Mouse (Mus musculus) ES-E14 (cell line): ENCODE measurements at regions not wholly inside any gene's neighbourhood (a gene's known extent, or its start where the extent isn't known, plus 50 kb on each side); places are given as distances from the start of the nearest gene placed in this dataset.

ENCODE experiments used
- DNase-seq: peaks from one replicate; pipeline ENCODE4 v3.0.0-alpha.2; 2013; ENCODE audit warnings: low read depth, low spot score
- H3K27ac ChIP-seq: 2 replicates; pipeline ENCODE4 v1.5.1; 2012; ENCODE audit warnings: low read depth, mild to moderate bottlenecking, low read length, moderate library complexity, mixed read lengths; ENCODE audit not compliant: poor library complexity, insufficient read depth, severe bottlenecking
- H3K36me3 ChIP-seq: 2 replicates; pipeline ENCODE4 v1.6.1; 2012; ENCODE audit warnings: mild to moderate bottlenecking, low read length, moderate library complexity, mixed read lengths; ENCODE audit not compliant: control insufficient read depth, poor library complexity, insufficient read depth, severe bottlenecking
- H3K4me1 ChIP-seq, 2 experiments: fragments of 150-350 bp in 1 of 2; sonication (generic) in 1 of 2; 2 replicates each; pipeline ENCODE4 v1.6.1; 2012; ENCODE audit warnings: low read length in 2 of 2, mild to moderate bottlenecking in 1 of 2, mixed read lengths in 1 of 2; ENCODE audit not compliant: control insufficient read depth in 2 of 2, insufficient read depth in 2 of 2, poor library complexity in 1 of 2
- H3K4me3 ChIP-seq, 2 experiments: fragments of 150-350 bp in 1 of 2; sonication (generic) in 1 of 2; 2 replicates each; pipeline ENCODE4 v1.5.1; 2012; ENCODE audit warnings: low read length in 2 of 2, low read depth in 1 of 2, mild to moderate bottlenecking in 1 of 2, mixed read lengths in 1 of 2; ENCODE audit not compliant: insufficient read depth in 1 of 2, poor library complexity in 1 of 2, severe bottlenecking in 1 of 2
- H3K9ac ChIP-seq: 2 replicates; pipeline ENCODE4 v1.6.1; 2012; ENCODE audit warnings: low read depth, mild to moderate bottlenecking, low read length, mixed read lengths; ENCODE audit not compliant: poor library complexity, insufficient read depth, severe bottlenecking
- H3K9me3 ChIP-seq: fragments of 150-350 bp; sonication (generic); 2 replicates; pipeline ENCODE4 v1.6.1; 2012; ENCODE audit warnings: low read depth, mild to moderate bottlenecking, low read length; ENCODE audit not compliant: control insufficient read depth, insufficient read depth
- CHD2 ChIP-seq: IDR thresholded peaks from 2 replicates; pipeline ENCODE4 v1.6.1; 2014; ENCODE audit warnings: mild to moderate bottlenecking, low read depth, low read length, inconsistent platforms
- HCFC1 ChIP-seq: IDR thresholded peaks from 2 replicates; pipeline ENCODE4 v1.6.1; 2012; ENCODE audit warnings: low read length, inconsistent platforms, borderline replicate concordance; ENCODE audit not compliant: insufficient read depth
- MAFK ChIP-seq: IDR thresholded peaks from 2 replicates; pipeline ENCODE4 v1.6.1; 2014; ENCODE audit warnings: mild to moderate bottlenecking, low read depth, low read length, inconsistent platforms; ENCODE audit not compliant: insufficient read depth
- ZC3H11A ChIP-seq: IDR thresholded peaks from 2 replicates; pipeline ENCODE4 v1.6.1; 2012; ENCODE audit warnings: low read depth, mild to moderate bottlenecking, inconsistent platforms, low read length, borderline replicate concordance
- ZNF384 ChIP-seq: IDR thresholded peaks from 2 replicates; pipeline ENCODE4 v1.6.1; 2012; ENCODE audit warnings: low read depth, low read length, inconsistent platforms
- in situ Hi-C, 2 experiments: fragments of 600-800 bp; cut with MboI; formaldehyde crosslinking; loops; one replicate each; pipeline ENCODE4 v1.15.1; 2025; ENCODE audit warnings: low sequenced_read_pairs in 2 of 2, inconsistent platforms in 1 of 2; ENCODE audit not compliant: unreplicated experiment in 2 of 2

DNA sequence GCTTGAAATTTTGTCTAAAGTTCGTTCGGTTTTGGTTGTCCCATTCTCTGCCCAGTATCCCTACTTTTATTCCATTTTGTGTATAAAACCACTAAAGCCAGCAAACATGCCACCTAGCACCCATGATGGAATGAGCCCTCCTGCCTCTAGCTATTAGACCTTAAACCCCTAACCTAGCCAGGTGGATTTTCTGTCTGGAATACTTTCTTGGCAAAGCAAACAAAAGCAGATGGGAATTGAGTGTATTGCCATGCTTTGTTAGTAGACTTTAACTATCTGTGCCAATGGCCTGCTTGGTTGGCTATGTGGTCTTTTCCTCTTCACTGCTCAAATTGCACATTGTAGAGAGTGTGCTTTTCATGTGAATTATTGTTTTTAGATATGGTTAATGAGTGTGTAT lies 197.7 kb downstream of the Cst10 start:
- no peaks in the 10 kb centered on the region for H3K36me3 ChIP-seq
- in situ Hi-C loops: no loop called here
- H3K4me3 ChIP-seq: no peak overlapping the region
- no peak for TF ChIP-seq ZC3H11A
- no peak for TF ChIP-seq HCFC1
- TF ChIP-seq MAFK: no peak
- no peak for TF ChIP-seq CHD2
- TF ChIP-seq ZNF384: no peak
- no peaks in the 10 kb centered on the region for H3K9me3 ChIP-seq
- H3K4me1 ChIP-seq: no peaks in the 10 kb centered on the region
- H3K9ac ChIP-seq: no peak overlapping the region
- no peak for DNase-seq
- no peak overlapping the region for H3K27ac ChIP-seq

DNA sequence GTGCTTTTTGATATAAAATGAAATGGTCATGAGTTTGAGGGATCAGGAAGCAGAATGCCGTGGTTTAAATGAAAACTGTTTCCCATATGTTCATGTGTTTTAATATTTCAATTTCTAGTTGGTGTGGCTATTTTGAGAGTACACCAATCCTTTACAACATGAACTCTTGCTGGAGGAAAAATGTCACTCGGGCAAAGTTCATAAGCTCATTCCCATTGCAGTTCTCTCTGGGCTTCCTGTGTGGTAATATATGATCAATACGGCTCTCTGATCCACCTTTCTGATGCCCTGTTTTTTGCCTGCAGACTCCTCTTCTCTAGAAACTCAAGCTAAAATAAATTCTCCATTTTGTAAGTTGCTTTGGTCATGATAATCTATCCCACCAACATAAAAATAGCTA lies 208.5 kb downstream of the Cst10 start:
- Histone ChIP-seq H3K36me3 (no peaks in the 10 kb centered on the region), H3K9ac (no peak overlapping the region), H3K27ac (no peak overlapping the region), H3K9me3 (no peaks in the 10 kb centered on the region), H3K4me3 (no peak overlapping the region), H3K4me1 (no peaks in the 10 kb centered on the region)
- no peak for DNase-seq
- TF ChIP-seq ZNF384 (no peak), CHD2 (no peak), HCFC1 (no peak), ZC3H11A (no peak), MAFK (no peak)
- in situ Hi-C loops: no loop called here

DNA sequence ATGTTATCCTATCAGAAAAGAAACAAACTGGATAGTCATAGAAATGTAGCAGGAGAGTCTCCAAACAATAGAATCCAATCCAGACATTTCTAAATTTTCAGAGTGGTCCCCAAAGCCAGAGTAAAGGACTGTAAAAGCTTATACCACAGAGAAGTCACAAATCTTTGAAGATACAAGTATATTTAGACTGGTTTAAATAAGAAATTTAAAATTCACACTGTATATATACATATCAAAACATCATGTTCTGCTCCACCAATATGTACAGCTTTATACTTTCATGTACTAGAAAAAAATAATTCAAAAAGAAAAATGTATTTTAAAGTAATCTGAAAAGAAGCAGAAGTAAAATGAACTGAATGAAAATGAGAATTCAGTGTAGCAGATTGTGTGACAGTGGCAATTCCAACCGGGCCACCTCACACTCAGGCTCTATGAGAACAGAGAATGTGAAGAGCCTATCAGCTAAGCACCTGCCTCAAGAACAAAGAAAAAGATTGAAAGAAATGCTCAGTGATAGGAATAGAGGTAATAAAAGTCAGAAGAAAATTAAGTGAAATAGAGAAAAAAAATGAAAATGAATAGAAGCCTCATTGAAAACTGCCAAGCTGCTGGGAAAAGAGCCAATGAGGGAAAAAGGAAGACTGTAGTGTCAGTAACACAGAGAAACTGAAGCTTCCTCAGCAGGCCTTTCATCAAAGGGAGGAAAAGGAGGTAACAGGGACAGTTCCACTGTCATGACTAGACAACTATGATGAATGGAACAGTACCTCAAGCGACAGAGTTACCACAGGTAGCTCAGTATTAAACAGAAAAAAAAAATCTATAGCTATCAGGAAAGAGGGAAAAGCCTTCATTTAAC lies 209.5 kb downstream of the Cst10 start:
- Histone ChIP-seq H3K9me3 (no peaks in the 10 kb centered on the region), H3K36me3 (no peaks in the 10 kb centered on the region), H3K27ac (no peak overlapping the region), H3K4me1 (no peaks in the 10 kb centered on the region), H3K9ac (no peak overlapping the region), H3K4me3 (no peak overlapping the region)
- TF ChIP-seq CHD2 (no peak), ZC3H11A (no peak), ZNF384 (no peak), MAFK (no peak), HCFC1 (no peak)
- DNase-seq: no peak
- in situ Hi-C loops: no loop called here

DNA sequence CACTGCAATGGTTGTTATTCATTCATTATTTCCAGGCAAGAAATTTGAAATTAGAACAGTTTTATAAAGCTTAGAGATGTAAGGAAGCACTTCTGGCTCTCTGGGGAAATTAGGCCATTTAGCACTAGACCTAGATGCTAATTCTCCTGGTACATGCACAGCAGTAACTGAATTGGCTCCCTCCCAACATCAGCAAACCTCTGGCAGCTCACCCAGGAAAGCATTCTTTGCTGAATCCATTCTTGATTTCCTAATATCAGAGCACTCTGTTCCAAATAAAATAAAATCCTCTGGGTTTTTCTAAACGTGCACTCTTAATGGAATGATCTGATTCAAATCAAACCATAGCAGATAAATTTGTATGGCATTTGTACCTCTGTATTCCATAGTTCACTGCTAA lies 203.4 kb upstream of the Syndig1 start:
- DNase-seq: no peak
- H3K4me3 ChIP-seq: no peak overlapping the region
- in situ Hi-C loops: no loop called here
- no peaks in the 10 kb centered on the region for H3K9me3 ChIP-seq
- H3K4me1 ChIP-seq: no peaks in the 10 kb centered on the region
- TF ChIP-seq ZNF384 (no peak), MAFK (no peak), CHD2 (no peak), ZC3H11A (no peak), HCFC1 (no peak)
- H3K27ac ChIP-seq: no peak overlapping the region
- H3K9ac ChIP-seq: no peak overlapping the region
- no peaks in the 10 kb centered on the region for H3K36me3 ChIP-seq

DNA sequence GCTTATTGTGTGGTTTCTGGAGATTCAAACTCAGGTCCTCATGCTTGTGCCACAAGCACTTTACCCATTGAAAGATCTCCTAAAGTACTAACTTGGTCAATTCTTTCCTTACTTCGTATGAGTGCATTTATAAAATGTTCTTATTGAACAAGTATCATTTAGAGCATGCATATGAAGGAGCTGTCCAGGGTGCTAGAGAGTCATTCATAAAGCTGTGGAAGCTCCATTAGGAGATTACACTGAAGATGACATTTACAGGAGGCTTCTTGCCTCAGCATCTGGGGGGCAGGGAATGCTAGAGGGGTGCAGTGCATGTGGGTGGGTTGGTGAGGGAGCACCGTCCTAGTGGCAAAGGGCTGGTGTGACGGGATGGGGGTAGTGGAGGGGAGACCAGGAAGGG lies 187.8 kb upstream of the Syndig1 start:
- H3K27ac ChIP-seq: no peak overlapping the region
- in situ Hi-C loops: no loop called here
- H3K9ac ChIP-seq: no peak overlapping the region
- no peaks in the 10 kb centered on the region for H3K4me1 ChIP-seq
- TF ChIP-seq ZC3H11A (no peak), ZNF384 (no peak), HCFC1 (no peak), CHD2 (no peak), MAFK (no peak)
- no peaks in the 10 kb centered on the region for H3K36me3 ChIP-seq
- DNase-seq: peak; percentile 17
- no peak overlapping the region for H3K4me3 ChIP-seq
- H3K9me3 ChIP-seq: no peaks in the 10 kb centered on the region
